Mouse (Mus musculus) lung, postnatal 0 days (tissue): Measurements from ENCODE around the gene Uqcrh. TPM values are rescaled to one million over a fixed set of nuclear protein-coding genes. Genes with fewer than 3 reads are reported as not detected.

Experiments
- ATAC-seq: fragments of 200-750 bp; cut with Nextera tagmentation; 2 replicates; pipeline ENCODE4 v1.8.0; 2017; ENCODE audit warnings: moderate library complexity
- DNase-seq: peaks from one replicate; pipeline ENCODE4 v3.0.0-alpha.2; 2016; ENCODE audit warnings: low spot score
- H3K27ac ChIP-seq: fragments of 300-500 bp; sonication (generic); 2 replicates; pipeline ENCODE4 v1.5.1; 2014; ENCODE audit warnings: antibody characterized with exemption, mild to moderate bottlenecking, low read length, mixed read lengths
- H3K27me3 ChIP-seq: fragments of 300-500 bp; sonication (generic); replicated peaks from 2 replicates; pipeline ENCODE4 v1.6.1; 2014; ENCODE audit warnings: low read length, mixed read lengths; ENCODE audit not compliant: insufficient read depth
- H3K36me3 ChIP-seq: fragments of 300-500 bp; sonication (generic); 2 replicates; pipeline ENCODE4 v1.6.1; 2014; ENCODE audit warnings: low read length, mixed read lengths; ENCODE audit not compliant: insufficient read depth
- H3K4me1 ChIP-seq: fragments of 300-500 bp; sonication (generic); 2 replicates; pipeline ENCODE4 v1.6.1; 2014; ENCODE audit warnings: antibody characterized with exemption, low read depth, low read length, mixed read lengths; ENCODE audit not compliant: insufficient read depth
- H3K4me2 ChIP-seq: fragments of 300-500 bp; sonication (generic); replicated peaks from 2 replicates; pipeline ENCODE4 v1.6.1; 2014; ENCODE audit warnings: low read depth, mild to moderate bottlenecking, low read length, moderate library complexity, mixed read lengths
- H3K4me3 ChIP-seq: fragments of 300-500 bp; sonication (generic); 2 replicates; pipeline ENCODE4 v1.5.1; 2014; ENCODE audit warnings: low read depth, low read length
- H3K9ac ChIP-seq: fragments of 300-500 bp; sonication (generic); replicated peaks from 2 replicates; pipeline ENCODE4 v1.6.1; 2014; ENCODE audit warnings: low read depth, mild to moderate bottlenecking
- H3K9me3 ChIP-seq: fragments of 300-500 bp; sonication (generic); 2 replicates; pipeline ENCODE4 v1.6.1; 2016; ENCODE audit warnings: low read length, mixed read lengths
- CTCF ChIP-seq: IDR thresholded peaks from 2 replicates; pipeline ENCODE4 v1.5.1; 2016; ENCODE audit warnings: antibody characterized with exemption, mild to moderate bottlenecking
- EP300 ChIP-seq: IDR thresholded peaks from 2 replicates; pipeline ENCODE4 v1.6.1; 2016; ENCODE audit warnings: antibody characterized with exemption, mild to moderate bottlenecking, control low read depth
- WGBS: fragments of 180-500 bp; shearing (Covaris S2); extraction: QIAGEN DNeasy Blood & Tissue Kit; methylation state at CpG from one replicate; pipeline ENCODE4 v1.1.7; 2014; 5-methylcytosine and 5-hydroxymethylcytosine counted together
- polyA plus RNA-seq: library from polyadenylated mRNA; unstranded; fragments of >200 nt; fragmentation: Nextera tagmentation; extraction: Ambion mirVana; gene quantifications from 2 replicates; pipeline ENCODE4 v1.2.1, GENCODE M21; 2015

The Uqcrh gene
- polyA plus RNA-seq, result 423 and 444 TPM in 2 replicates

- Histone ChIP-seq H3K9ac (peak within 1 kb of the TSS; percentile 98), H3K27ac (peak within 1 kb of the TSS; percentile 98), H3K4me1 (peaks cover 15% of the 10 kb centered on the region; the same call in 1 of the 2 replicates), H3K27me3 (no peaks in the 10 kb centered on the region), H3K9me3 (no peaks in the 10 kb centered on the region), H3K4me2 (peak within 1 kb of the TSS; percentile 84), H3K36me3 (no peaks in the 10 kb centered on the region), H3K4me3 (peak within 1 kb of the TSS; percentile 93)
- TF ChIP-seq EP300 (peak; percentile 70), CTCF (peak; percentile 42)
- DNase-seq (peak; percentile 98), ATAC-seq (peak; percentile 94)
- under 1% methylated on average over 53 of the region's 55 CpGs for WGBS
These were observed at the start of gene Uqcrh, which contains the start of gene Lrrc41 for GRCm38 (mm10) chr4:116074861-116075620. TSS of gene Uqcrh (minus strand) at chr4:116075071. TSS of gene Lrrc41 (plus strand) at chr4:116075269.

GRCm38 (mm10) chr4:116123602-116124519 is 49.0 kb upstream of the Uqcrh start, which contains the start of the genes Rad54l and Pomgnt1:
TSS of gene Rad54l (minus strand) at chr4:116123690.
TSS of gene Pomgnt1 (plus strand) at chr4:116123840.
- TF ChIP-seq CTCF, result peak; percentile 56
- no peak for TF ChIP-seq EP300
- DNase-seq (peak; percentile 96), ATAC-seq (peak; percentile 99)
- no peaks in the 10 kb centered on the region for H3K9me3 ChIP-seq
- H3K4me3 ChIP-seq, result peak within 1 kb of the TSS; percentile 39
- 0 out of 2 replicates have a peak within 1 kb of the TSS, but pooled peaks have one; percentile 39 for H3K27ac ChIP-seq
- WGBS, result 4% methylated on average over 24 of the region's 24 CpGs
- no peaks in the 10 kb centered on the region for H3K36me3 ChIP-seq
- no peaks in the 10 kb centered on the region for H3K27me3 ChIP-seq
- H3K4me2 ChIP-seq, result peak within 1 kb of the TSS; percentile 56
- peaks cover 3% of the 10 kb centered on the region; the same call in 1 of the 2 replicates for H3K4me1 ChIP-seq
- H3K9ac ChIP-seq, result 0 out of 2 replicates have a peak within 1 kb of the TSS, but pooled peaks have one; percentile 16

- Histone ChIP-seq H3K4me2 (peak overlapping the region; percentile 56; the same call in 1 of the 2 replicates), H3K4me1 (peaks cover 3% of the 10 kb centered on the region; the same call in 1 of the 2 replicates), H3K27me3 (no peaks in the 10 kb centered on the region), H3K27ac (no peak overlapping the region), H3K4me3 (no peak overlapping the region), H3K9me3 (no peaks in the 10 kb centered on the region), H3K36me3 (no peaks in the 10 kb centered on the region), H3K9ac (no peak overlapping the region)
- WGBS, result 0% methylated on average over 1 of the region's 1 CpGs
- TF ChIP-seq CTCF, result no peak
- no peak for TF ChIP-seq EP300
- DNase-seq (no peak), ATAC-seq (no peak)
These were observed 47.9 kb upstream of the Uqcrh start for GRCm38 (mm10) chr4:116122762-116123161.

GRCm38 (mm10) chr4:116111486-116111885 is 36.6 kb upstream of the Uqcrh start:
- no peaks in the 10 kb centered on the region for H3K27me3 ChIP-seq
- no peak overlapping the region for H3K9ac ChIP-seq
- TF ChIP-seq EP300, result no peak
- TF ChIP-seq CTCF, result no peak
- DNase-seq, result no peak
- no peak overlapping the region for H3K4me2 ChIP-seq
- H3K27ac ChIP-seq, result no peak overlapping the region
- H3K36me3 ChIP-seq, result no peaks in the 10 kb centered on the region
- no peaks in the 10 kb centered on the region for H3K9me3 ChIP-seq
- H3K4me3 ChIP-seq, result no peak overlapping the region
- H3K4me1 ChIP-seq, result no peaks in the 10 kb centered on the region
- WGBS, result 92% methylated on average over 2 of the region's 2 CpGs
- no peak for ATAC-seq

- no peak overlapping the region for H3K4me3 ChIP-seq
- no peak for TF ChIP-seq CTCF
- no peak for TF ChIP-seq EP300
- H3K9me3 ChIP-seq, result no peaks in the 10 kb centered on the region
- H3K9ac ChIP-seq, result no peak overlapping the region
- H3K27ac ChIP-seq, result no peak overlapping the region
- ATAC-seq, result no peak
- no peak for DNase-seq
- no peaks in the 10 kb centered on the region for H3K4me1 ChIP-seq
- no peak overlapping the region for H3K4me2 ChIP-seq
- H3K36me3 ChIP-seq, result no peaks in the 10 kb centered on the region
- WGBS, result 95% methylated on average over 6 of the region's 6 CpGs
- H3K27me3 ChIP-seq, result no peaks in the 10 kb centered on the region
These were observed 35.8 kb upstream of the Uqcrh start for GRCm38 (mm10) chr4:116110695-116111094.

GRCm38 (mm10) chr4:116105278-116105677 is 30.4 kb upstream of the Uqcrh start:
- Histone ChIP-seq H3K9ac (no peak overlapping the region), H3K9me3 (no peaks in the 10 kb centered on the region), H3K4me2 (no peak overlapping the region), H3K27ac (no peak overlapping the region), H3K4me1 (no peaks in the 10 kb centered on the region), H3K27me3 (no peaks in the 10 kb centered on the region), H3K4me3 (no peak overlapping the region), H3K36me3 (no peaks in the 10 kb centered on the region)
- TF ChIP-seq EP300 (no peak), CTCF (no peak)
- WGBS, result 95% methylated on average over 5 of the region's 5 CpGs
- no peak for DNase-seq
- ATAC-seq, result no peak
